Mouse (Mus musculus) layer of hippocampus, adult 9-11 months (tissue): ENCODE measurements at regions not wholly inside any gene's neighbourhood (a gene's known extent, or its start where the extent isn't known, plus 50 kb on each side); places are given as distances from the start of the nearest gene placed in this dataset.

Experiments
- DNase-seq: peaks from one replicate; pipeline ENCODE4 v3.0.0; 2022

- DNase-seq, result no peak
Observed at GRCm38 (mm10) chr3:13336152-13336551, 1144.3 kb upstream of the Slc7a12 start.

- DNase-seq, result peak; percentile 2
Observed at GRCm38 (mm10) chr3:13386148-13386547, 1094.3 kb upstream of the Slc7a12 start.
